Mouse (Mus musculus) stomach, embryonic 16.5 days (tissue): ENCODE data around the gene Slc25a20. TPM values are rescaled to one million over a fixed set of nuclear protein-coding genes. Genes with fewer than 3 reads are reported as not detected.

Experiments used
- ATAC-seq: fragments of 200-750 bp; cut with Nextera tagmentation; 2 replicates; pipeline ENCODE4 v1.8.0; 2017; ENCODE audit warnings: moderate number of reproducible peaks, moderate TSS enrichment; ENCODE audit not compliant: insufficient read depth, low FRiP score
- H3K27ac ChIP-seq: fragments of 300-500 bp; sonication (generic); 2 replicates; pipeline ENCODE4 v1.5.1; 2014; ENCODE audit warnings: low read length
- H3K27me3 ChIP-seq: fragments of 300-500 bp; sonication (generic); 2 replicates; pipeline ENCODE4 v1.6.1; 2014; ENCODE audit warnings: low read length, control low read depth, mixed read lengths; ENCODE audit not compliant: control insufficient read depth, insufficient read depth
- H3K36me3 ChIP-seq: fragments of 300-500 bp; sonication (generic); 2 replicates; pipeline ENCODE4 v1.6.1; 2014; ENCODE audit warnings: low read length; ENCODE audit not compliant: control insufficient read depth, insufficient read depth
- H3K4me1 ChIP-seq: fragments of 300-500 bp; sonication (generic); 2 replicates; pipeline ENCODE4 v1.6.1; 2014; ENCODE audit warnings: low read length, control low read depth, mixed read lengths; ENCODE audit not compliant: control insufficient read depth, insufficient read depth
- H3K4me2 ChIP-seq: fragments of 300-500 bp; sonication (generic); 2 replicates; pipeline ENCODE4 v1.6.1; 2014; ENCODE audit warnings: low read depth, low read length, mixed read lengths
- H3K4me3 ChIP-seq: fragments of 300-500 bp; sonication (generic); replicated peaks from 2 replicates; pipeline ENCODE4 v1.5.1; 2014; ENCODE audit warnings: mild to moderate bottlenecking, low read length
- H3K9ac ChIP-seq: fragments of 300-500 bp; sonication (generic); 2 replicates; pipeline ENCODE4 v1.6.1; 2014; ENCODE audit warnings: low read length
- H3K9me3 ChIP-seq: fragments of 300-500 bp; sonication (generic); replicated peaks from 2 replicates; pipeline ENCODE4 v1.6.1; 2016; ENCODE audit warnings: low read length, control low read depth; ENCODE audit not compliant: control insufficient read depth
- WGBS: fragments of 180-500 bp; shearing (Covaris S2); extraction: QIAGEN DNeasy Blood & Tissue Kit; methylation state at CpG from one replicate; pipeline ENCODE4 v1.1.7; 2014; 5-methylcytosine and 5-hydroxymethylcytosine counted together
- polyA plus RNA-seq: library from polyadenylated mRNA; unstranded; fragments of >200 nt; fragmentation: Nextera tagmentation; extraction: Ambion mirVana; gene quantifications from 2 replicates; pipeline ENCODE4 v1.2.1, GENCODE M21; 2015

Gene Slc25a20
- polyA plus RNA-seq, 1 experiment from 2014 or later = 47.8 TPM

- no peaks in the 10 kb centered on the region for H3K9me3 ChIP-seq
- H3K4me2 ChIP-seq = peak overlapping the region; percentile 96
- ATAC-seq = peak; percentile 92
- H3K27me3 ChIP-seq = no peaks in the 10 kb centered on the region
- H3K4me1 ChIP-seq = peaks cover 8% of the 10 kb centered on the region
- peak overlapping the region; percentile 83 for H3K4me3 ChIP-seq
- WGBS = 1% methylated on average over 22 of the region's 42 CpGs
- no peaks in the 10 kb centered on the region for H3K36me3 ChIP-seq
- peak overlapping the region; percentile 91 for H3K9ac ChIP-seq
- H3K27ac ChIP-seq = peak overlapping the region; percentile 80
These were observed 29.9 kb downstream of the Slc25a20 start for GRCm38 (mm10) chr9:108691846-108692225.

- H3K4me1 ChIP-seq = peaks cover 8% of the 10 kb centered on the region
- H3K27me3 ChIP-seq = no peaks in the 10 kb centered on the region
- no peaks in the 10 kb centered on the region for H3K36me3 ChIP-seq
- peak overlapping the region; percentile 91 for H3K9ac ChIP-seq
- peak overlapping the region; percentile 67 for H3K27ac ChIP-seq
- peak overlapping the region; percentile 96 for H3K4me2 ChIP-seq
- H3K4me3 ChIP-seq = peak overlapping the region; percentile 83
- peak; percentile 75 for ATAC-seq
- WGBS = under 1% methylated on average over 90 of the region's 92 CpGs
- H3K9me3 ChIP-seq = no peaks in the 10 kb centered on the region
These were observed 30.5 kb downstream of the Slc25a20 start for GRCm38 (mm10) chr9:108692226-108693041.

GRCm38 (mm10) chr9:108693946-108694345, 32.1 kb downstream of the Slc25a20 start:
- Histone ChIP-seq H3K4me3 (peak overlapping the region; percentile 83; the same call in 1 of the 2 replicates), H3K27ac (no peak overlapping the region), H3K36me3 (no peaks in the 10 kb centered on the region; the same call in 1 of the 2 replicates), H3K4me1 (peaks cover 8% of the 10 kb centered on the region), H3K4me2 (peak overlapping the region; percentile 96), H3K27me3 (no peaks in the 10 kb centered on the region), H3K9ac (0 out of 2 replicates have a peak overlapping the region, but pooled peaks have one; percentile 47), H3K9me3 (no peaks in the 10 kb centered on the region)
- 72% methylated on average over 4 of the region's 4 CpGs for WGBS
- no peak for ATAC-seq

GRCm38 (mm10) chr9:108694533-108694932, 32.6 kb downstream of the Slc25a20 start:
- Histone ChIP-seq H3K27ac (no peak overlapping the region), H3K36me3 (no peaks in the 10 kb centered on the region; the same call in 1 of the 2 replicates), H3K4me2 (peak overlapping the region; percentile 96; the same call in 1 of the 2 replicates), H3K9me3 (no peaks in the 10 kb centered on the region), H3K27me3 (no peaks in the 10 kb centered on the region), H3K4me1 (peaks cover 8% of the 10 kb centered on the region), H3K4me3 (no peak overlapping the region), H3K9ac (no peak overlapping the region)
- ATAC-seq = no peak
- WGBS = 73% methylated on average over 1 of the region's 1 CpGs

GRCm38 (mm10) chr9:108702476-108702875, 40.6 kb downstream of the Slc25a20 start:
- H3K4me3 ChIP-seq = no peak overlapping the region
- H3K27ac ChIP-seq = no peak overlapping the region
- H3K9me3 ChIP-seq = no peaks in the 10 kb centered on the region
- H3K36me3 ChIP-seq = no peaks in the 10 kb centered on the region; the same call in 1 of the 2 replicates
- ATAC-seq = no peak
- H3K27me3 ChIP-seq = no peaks in the 10 kb centered on the region
- peaks cover 16% of the 10 kb centered on the region for H3K4me1 ChIP-seq
- no peak overlapping the region for H3K9ac ChIP-seq
- H3K4me2 ChIP-seq = no peak overlapping the region

- peak; percentile 29; the same call in 1 of the 2 replicates for ATAC-seq
These were observed 41.7 kb downstream of the Slc25a20 start for GRCm38 (mm10) chr9:108703373-108704110.

GRCm38 (mm10) chr9:108704591-108704990, 42.7 kb downstream of the Slc25a20 start:
- Histone ChIP-seq H3K9ac (no peak overlapping the region), H3K36me3 (no peaks in the 10 kb centered on the region), H3K4me2 (no peak overlapping the region), H3K4me1 (peaks cover 16% of the 10 kb centered on the region), H3K4me3 (no peak overlapping the region), H3K27me3 (no peaks in the 10 kb centered on the region), H3K27ac (no peak overlapping the region; the same call in 1 of the 2 replicates), H3K9me3 (no peaks in the 10 kb centered on the region)
- no peak for ATAC-seq
- 52% methylated on average over 7 of the region's 7 CpGs for WGBS

More at GRCm38 (mm10) chr9:108703373-108704110, 41.7 kb downstream of the Slc25a20 start:
- no peaks in the 10 kb centered on the region for H3K9me3 ChIP-seq
- no peaks in the 10 kb centered on the region for H3K36me3 ChIP-seq
- peak overlapping the region; percentile 41 for H3K27ac ChIP-seq
- no peak overlapping the region for H3K4me3 ChIP-seq
- peak overlapping the region; percentile 11; the same call in 1 of the 2 replicates for H3K9ac ChIP-seq
- 39% methylated on average over 12 of the region's 12 CpGs for WGBS
- no peaks in the 10 kb centered on the region for H3K27me3 ChIP-seq
- peaks cover 16% of the 10 kb centered on the region for H3K4me1 ChIP-seq
- H3K4me2 ChIP-seq = no peak overlapping the region

- Histone ChIP-seq H3K9ac (no peak overlapping the region), H3K4me3 (no peak overlapping the region), H3K27ac (no peak overlapping the region), H3K4me1 (peaks cover 16% of the 10 kb centered on the region), H3K4me2 (no peak overlapping the region), H3K27me3 (no peaks in the 10 kb centered on the region), H3K36me3 (no peaks in the 10 kb centered on the region), H3K9me3 (no peaks in the 10 kb centered on the region)
- ATAC-seq = no peak
- WGBS = 54% methylated on average over 2 of the region's 2 CpGs
These were observed 45.3 kb downstream of the Slc25a20 start for GRCm38 (mm10) chr9:108707212-108707611.

GRCm38 (mm10) chr9:108708833-108709232, 46.9 kb downstream of the Slc25a20 start:
- no peak overlapping the region for H3K27ac ChIP-seq
- ATAC-seq = no peak
- H3K9me3 ChIP-seq = no peaks in the 10 kb centered on the region
- WGBS = 92% methylated on average over 8 of the region's 8 CpGs
- H3K9ac ChIP-seq = no peak overlapping the region
- H3K4me1 ChIP-seq = peaks cover 7% of the 10 kb centered on the region
- H3K4me2 ChIP-seq = no peak overlapping the region
- no peak overlapping the region for H3K4me3 ChIP-seq
- no peaks in the 10 kb centered on the region for H3K36me3 ChIP-seq
- H3K27me3 ChIP-seq = no peaks in the 10 kb centered on the region
